Mouse (Mus musculus): ENCODE measurements around the gene Wnt10a. TPM values are rescaled to one million over a fixed set of nuclear protein-coding genes. Genes with fewer than 3 reads are reported as not detected.

Wnt10a gene
- total RNA-seq (2021) (not detected), polyA plus RNA-seq (2012; rRNA removed) (not detected in 2 replicates)
- long read RNA-seq: 0 reads

DNA sequence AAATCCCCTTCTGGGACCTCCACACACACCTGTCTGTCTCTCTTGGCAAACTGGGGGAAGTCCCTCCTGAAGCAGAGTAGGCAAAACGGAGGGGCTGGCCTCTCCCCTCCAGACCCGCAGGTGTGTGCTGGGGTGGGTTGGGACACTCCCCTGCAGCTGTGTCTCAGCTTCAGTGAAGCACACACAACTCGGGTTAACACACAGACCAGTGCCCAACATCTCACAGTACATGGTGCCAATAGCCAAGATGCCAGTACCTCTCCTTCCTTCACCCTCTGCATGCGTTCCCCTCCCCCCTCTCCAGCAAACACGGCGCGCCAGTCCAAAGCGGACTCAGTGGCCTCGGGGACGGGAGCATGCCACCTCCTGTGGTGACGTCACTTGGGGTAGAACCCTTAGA is at the start of gene Wnt10a:
TSS of gene Wnt10a (plus strand) at position 268 of the 400 bp plus-strand sequence.
- Histone ChIP-seq H3K79me2 (replicated peaks; ENCODE audit: control insufficient read depth, insufficient read depth, low read length) (no peaks in the 10 kb centered on the region), H3K4me3 (no peak within 1 kb of the TSS), H3K27ac (no peak within 1 kb of the TSS), H3K4me1 (ENCODE audit: control insufficient read depth, insufficient read depth, low read length) (no peaks in the 10 kb centered on the region; the same call in 1 of the 2 replicates), H3K27me3 (ENCODE audit: control insufficient read depth, insufficient read depth, low read length) (peaks cover 21% of the 10 kb centered on the region), H3K9ac (ENCODE audit: low read depth, low read length) (no peak within 1 kb of the TSS), H3K36me3 (ENCODE audit: control insufficient read depth, insufficient read depth, low read length) (no peaks in the 10 kb centered on the region)
- DNase-seq: no peak
- intact Hi-C loops (cut with DNase I): no loop called here
- TF ChIP-seq CTCF (IDR thresholded peaks at IDR 0.05): no peak
- TF ChIP-seq POLR2A (IDR thresholded peaks at IDR 0.05; ENCODE audit: insufficient read depth, low read depth, low read length): no peak
- no peak for TF ChIP-seq EP300 (IDR thresholded peaks at IDR 0.05; ENCODE audit: insufficient read depth, low read depth, low read length)
- WGBS: 6% methylated on average over 11 of the region's 11 CpGs

DNA sequence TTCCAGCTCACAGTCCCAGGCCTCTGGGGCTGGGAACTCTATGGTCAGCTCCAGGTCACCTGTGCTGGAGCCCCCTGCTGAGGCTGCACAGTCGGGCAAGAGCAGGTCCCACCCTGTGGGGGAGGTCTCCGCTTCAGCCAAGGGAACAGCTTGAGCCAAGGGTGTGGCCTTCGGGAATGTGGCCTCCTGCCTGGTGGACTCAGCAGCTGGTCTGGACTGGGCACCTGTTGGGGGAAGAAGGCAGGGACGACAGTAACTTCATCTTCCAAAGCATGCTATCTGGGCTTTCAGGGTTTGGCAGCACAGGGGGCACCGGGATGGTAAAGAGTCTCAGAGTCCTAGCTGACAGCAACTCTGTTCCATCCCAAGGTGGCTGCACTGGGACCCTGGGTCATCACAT is 44.0 kb upstream of the Wnt10a start:
- Histone ChIP-seq H3K36me3 (ENCODE audit: control insufficient read depth, insufficient read depth, low read length) (no peaks in the 10 kb centered on the region), H3K9ac (ENCODE audit: low read depth, low read length) (no peak overlapping the region), H3K4me3 (no peak overlapping the region), H3K79me2 (replicated peaks; ENCODE audit: control insufficient read depth, insufficient read depth, low read length) (no peaks in the 10 kb centered on the region), H3K27ac (no peak overlapping the region), H3K27me3 (ENCODE audit: control insufficient read depth, insufficient read depth, low read length) (no peaks in the 10 kb centered on the region), H3K4me1 (ENCODE audit: control insufficient read depth, insufficient read depth, low read length) (peaks cover 6% of the 10 kb centered on the region)
- intact Hi-C loops (cut with DNase I): no loop called here
- WGBS: 72% methylated on average over 5 of the region's 5 CpGs
- DNase-seq: no peak
- TF ChIP-seq EP300 (IDR thresholded peaks at IDR 0.05; ENCODE audit: insufficient read depth, low read depth, low read length) (no peak), POLR2A (IDR thresholded peaks at IDR 0.05; ENCODE audit: insufficient read depth, low read depth, low read length) (no peak), CTCF (IDR thresholded peaks at IDR 0.05) (no peak)

DNA sequence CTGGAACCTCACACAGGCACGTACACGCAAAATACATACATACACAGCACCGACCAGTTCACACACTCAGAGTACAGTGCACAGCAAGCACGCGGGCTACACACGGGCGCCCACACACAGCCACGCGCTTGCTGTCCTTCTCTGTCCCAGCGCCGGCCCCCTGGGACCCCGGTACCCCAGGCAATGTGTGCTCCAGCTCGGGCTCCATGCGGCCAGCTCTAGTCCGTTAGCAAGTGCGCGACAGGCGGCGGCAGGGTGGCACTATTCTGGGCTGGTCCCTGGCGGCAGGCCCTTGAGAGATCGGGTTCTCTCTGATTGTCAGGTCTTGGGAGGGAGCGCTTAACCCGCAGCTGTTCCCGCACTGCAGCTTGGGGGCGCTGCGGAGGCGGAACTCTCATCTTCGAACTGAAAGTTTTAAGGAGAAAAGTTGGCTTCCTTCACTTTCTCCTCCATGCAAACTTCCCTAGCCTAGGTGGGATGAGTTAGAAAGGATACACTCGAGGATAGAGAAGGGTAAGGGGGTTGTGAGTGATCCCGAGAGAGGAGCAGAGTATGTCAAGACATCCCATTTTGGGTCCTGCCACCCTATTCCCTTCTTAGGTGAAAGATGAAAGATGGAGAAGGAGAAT is 42.6 kb upstream of the Wnt10a start, which contains the start of gene Prkag3:
TSS of gene Prkag3 (minus strand) at position 579 of the 629 bp plus-strand sequence.
- Histone ChIP-seq H3K4me1 (ENCODE audit: control insufficient read depth, insufficient read depth, low read length) (peaks cover 6% of the 10 kb centered on the region), H3K27ac (peak within 1 kb of the TSS; percentile 66; the same call in 1 of the 2 replicates), H3K9ac (ENCODE audit: low read depth, low read length) (peak within 1 kb of the TSS; percentile 61), H3K27me3 (ENCODE audit: control insufficient read depth, insufficient read depth, low read length) (no peaks in the 10 kb centered on the region), H3K4me3 (peak within 1 kb of the TSS; percentile 34), H3K79me2 (replicated peaks; ENCODE audit: control insufficient read depth, insufficient read depth, low read length) (no peaks in the 10 kb centered on the region), H3K36me3 (ENCODE audit: control insufficient read depth, insufficient read depth, low read length) (no peaks in the 10 kb centered on the region)
- intact Hi-C loops (cut with DNase I): no loop called here
- DNase-seq: peak; percentile 75 to 76
- WGBS: 7% methylated on average over 30 of the region's 30 CpGs
- TF ChIP-seq EP300 (IDR thresholded peaks at IDR 0.05; ENCODE audit: insufficient read depth, low read depth, low read length) (no peak), CTCF (IDR thresholded peaks at IDR 0.05) (peak; percentile 76)

DNA sequence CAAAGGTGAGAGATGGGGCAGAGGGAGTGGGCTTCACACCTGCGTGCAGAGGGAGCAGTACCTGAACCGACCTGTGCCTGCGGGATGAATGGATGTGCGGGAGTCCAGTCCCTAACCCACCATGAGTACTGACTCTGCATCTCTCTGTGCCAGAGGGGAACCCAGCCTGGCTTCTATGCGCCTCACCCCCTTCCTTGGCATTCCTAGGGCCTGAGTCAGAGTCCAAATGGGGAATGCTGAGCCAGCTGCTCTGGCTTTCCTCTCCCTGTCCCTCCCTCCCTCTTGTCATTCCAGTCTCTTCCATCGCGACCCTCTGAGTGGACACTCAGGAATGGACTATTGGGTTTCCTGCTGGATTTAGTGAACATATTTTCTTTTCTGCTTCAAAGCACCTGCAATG is 42.0 kb upstream of the Wnt10a start:
- no peak overlapping the region for H3K9ac ChIP-seq (ENCODE audit: low read depth, low read length)
- no peak for TF ChIP-seq POLR2A (IDR thresholded peaks at IDR 0.05; ENCODE audit: insufficient read depth, low read depth, low read length)
- no peak for TF ChIP-seq EP300 (IDR thresholded peaks at IDR 0.05; ENCODE audit: insufficient read depth, low read depth, low read length)
- TF ChIP-seq CTCF (IDR thresholded peaks at IDR 0.05): no peak
- no peaks in the 10 kb centered on the region for H3K36me3 ChIP-seq (ENCODE audit: control insufficient read depth, insufficient read depth, low read length)
- H3K4me1 ChIP-seq (ENCODE audit: control insufficient read depth, insufficient read depth, low read length): peaks cover 6% of the 10 kb centered on the region
- no peaks in the 10 kb centered on the region for H3K27me3 ChIP-seq (ENCODE audit: control insufficient read depth, insufficient read depth, low read length)
- H3K4me3 ChIP-seq: peak overlapping the region; percentile 26
- peak; percentile 59 to 76 for DNase-seq
- H3K27ac ChIP-seq: peak overlapping the region; percentile 31; the same call in 1 of the 2 replicates
- intact Hi-C loops (cut with DNase I): no loop called here
- no peaks in the 10 kb centered on the region for H3K79me2 ChIP-seq (replicated peaks; ENCODE audit: control insufficient read depth, insufficient read depth, low read length)
- WGBS: 23% methylated on average over 7 of the region's 7 CpGs

DNA sequence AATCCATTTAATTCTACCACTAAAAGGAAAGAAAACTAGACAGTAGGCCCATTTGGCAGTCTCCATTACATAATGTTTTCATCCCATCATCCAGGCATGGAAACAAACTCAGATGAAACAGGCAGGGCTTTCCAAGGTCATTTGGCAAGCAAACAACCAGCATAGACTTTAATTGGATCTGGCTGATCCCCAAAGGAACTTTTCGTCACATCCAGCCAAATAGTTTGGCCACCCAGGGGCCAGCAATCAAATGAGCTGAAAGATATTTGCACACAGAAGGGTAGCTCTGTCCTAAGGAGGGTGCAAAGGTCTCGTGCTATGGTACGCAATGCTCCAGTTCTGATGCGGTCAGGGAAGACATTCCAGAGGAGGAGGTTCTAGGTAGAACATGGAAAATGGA is 40.6 kb upstream of the Wnt10a start:
- DNase-seq: no peak

DNA sequence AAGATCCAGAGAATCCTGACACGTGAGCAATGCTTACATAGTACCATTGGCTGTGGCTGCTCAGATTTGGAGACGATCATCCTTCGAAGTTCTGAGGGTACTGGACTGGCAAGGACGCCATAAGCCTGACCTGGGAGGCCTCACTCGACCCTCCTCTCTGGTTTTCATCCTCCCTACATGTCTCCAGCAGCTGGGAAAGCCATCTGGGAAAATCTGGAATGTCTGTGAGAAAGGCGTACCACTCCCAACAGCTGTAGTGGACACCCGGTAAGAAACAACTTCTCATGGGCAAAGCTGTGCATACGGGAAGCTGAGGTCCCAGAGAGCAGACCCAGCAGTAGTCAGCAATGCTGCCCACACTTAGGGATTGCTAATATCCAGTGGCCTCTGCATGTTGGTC is 39.2 kb upstream of the Wnt10a start:
- no peak overlapping the region for H3K27ac ChIP-seq
- no peak for DNase-seq
- 75% methylated on average over 8 of the region's 8 CpGs for WGBS
- no peaks in the 10 kb centered on the region for H3K36me3 ChIP-seq (ENCODE audit: control insufficient read depth, insufficient read depth, low read length)
- H3K4me3 ChIP-seq: no peak overlapping the region
- no peak for TF ChIP-seq EP300 (IDR thresholded peaks at IDR 0.05; ENCODE audit: insufficient read depth, low read depth, low read length)
- TF ChIP-seq CTCF (IDR thresholded peaks at IDR 0.05): no peak
- TF ChIP-seq POLR2A (IDR thresholded peaks at IDR 0.05; ENCODE audit: insufficient read depth, low read depth, low read length): no peak
- H3K27me3 ChIP-seq (ENCODE audit: control insufficient read depth, insufficient read depth, low read length): no peaks in the 10 kb centered on the region
- intact Hi-C loops (cut with DNase I): no loop called here
- no peaks in the 10 kb centered on the region for H3K79me2 ChIP-seq (replicated peaks; ENCODE audit: control insufficient read depth, insufficient read depth, low read length)
- no peak overlapping the region for H3K9ac ChIP-seq (ENCODE audit: low read depth, low read length)
- peaks cover 6% of the 10 kb centered on the region for H3K4me1 ChIP-seq (ENCODE audit: control insufficient read depth, insufficient read depth, low read length)

More for the DNA sequence above, 40.6 kb upstream of the Wnt10a start:
- Histone ChIP-seq H3K27me3 (ENCODE audit: control insufficient read depth, insufficient read depth, low read length) (no peaks in the 10 kb centered on the region), H3K4me3 (no peak overlapping the region), H3K79me2 (replicated peaks; ENCODE audit: control insufficient read depth, insufficient read depth, low read length) (no peaks in the 10 kb centered on the region), H3K9ac (ENCODE audit: low read depth, low read length) (no peak overlapping the region), H3K36me3 (ENCODE audit: control insufficient read depth, insufficient read depth, low read length) (no peaks in the 10 kb centered on the region), H3K4me1 (ENCODE audit: control insufficient read depth, insufficient read depth, low read length) (peaks cover 6% of the 10 kb centered on the region), H3K27ac (no peak overlapping the region)
- intact Hi-C loops (cut with DNase I): no loop called here
- 62% methylated on average over 4 of the region's 4 CpGs for WGBS
- TF ChIP-seq POLR2A (IDR thresholded peaks at IDR 0.05; ENCODE audit: insufficient read depth, low read depth, low read length) (no peak), EP300 (IDR thresholded peaks at IDR 0.05; ENCODE audit: insufficient read depth, low read depth, low read length) (no peak), CTCF (IDR thresholded peaks at IDR 0.05) (no peak)

Measured in heart, adult 2 months (tissue).